Mouse (Mus musculus) gastrocnemius, postnatal 36 days (tissue): Measurements from ENCODE around the gene Pus1. TPM values are rescaled to one million over a fixed set of nuclear protein-coding genes. Genes with fewer than 3 reads are reported as not detected.
"Not testable (repeated sequence)": the region's sequence is repeated elsewhere in the genome, so short reads cannot be mapped to it uniquely, and the experiment has no call there.

Experiments used
- DNase-seq, 2 experiments: peaks; one replicate each; pipeline ENCODE4 v3.0.0; 2022
- intact Hi-C: fragments of 180-260 bp; cut with DNase I; formaldehyde crosslinking; loops from one replicate; pipeline ENCODE4 v1.15.1; 2025
- total RNA-seq, 2 experiments: library from RNA; stranded (reverse); gene quantifications; 2 replicates each; pipeline ENCODE4 v1.2.3; 2021

Gene Pus1
- total RNA-seq, 2 experiments from 2014 or later: 8.1 to 9.7 TPM

- DNase-seq: no peak
Observed at GRCm38 (mm10) chr5:110786081-110786835, 5.8 kb upstream of the Pus1 start.

GRCm38 (mm10) chr5:110783150-110783549, 2.7 kb upstream of the Pus1 start:
- DNase-seq: no peak
- intact Hi-C loops: no loop called here

More at GRCm38 (mm10) chr5:110786081-110786835, 5.8 kb upstream of the Pus1 start:
- intact Hi-C loops: loop anchor here (2.0 to 5.0 kb wide), 4 partner anchors 51 to 481 kb away; partner anchors contain the start of genes Chek2 and Hscb

- DNase-seq: no peak
- intact Hi-C loops: no loop called here
Observed at GRCm38 (mm10) chr5:110781529-110782238, 1.2 kb upstream of the Pus1 start.

- intact Hi-C loops: no loop called here
- DNase-seq: peak in 1 of 2 experiments; percentile 16
Observed at GRCm38 (mm10) chr5:110780761-110781528, 486 bp upstream of the Pus1 start.

- DNase-seq: no peak
- intact Hi-C loops: no loop called here
Observed at GRCm38 (mm10) chr5:110779276-110779997, 1.0 kb downstream of the Pus1 start.

GRCm38 (mm10) chr5:110778263-110778662, 2.2 kb downstream of the Pus1 start:
- DNase-seq: no peak
- intact Hi-C loops: no loop called here

GRCm38 (mm10) chr5:110776141-110776540, 4.3 kb downstream of the Pus1 start:
- intact Hi-C loops: no loop called here
- DNase-seq: no peak

- DNase-seq: no peak
- intact Hi-C loops: loop anchor here (5.0 kb wide), 1 partner anchor 33 kb away; no protein-coding TSS in a partner anchor
Observed at GRCm38 (mm10) chr5:110774511-110774910, 5.9 kb downstream of the Pus1 start.

- not testable (repeated sequence) for DNase-seq
- intact Hi-C loops: loop anchor here (5.0 kb wide), 1 partner anchor 34 kb away; no protein-coding TSS in a partner anchor
Observed at GRCm38 (mm10) chr5:110772945-110773344, 7.5 kb downstream of the Pus1 start.

GRCm38 (mm10) chr5:110770448-110771158, 9.9 kb downstream of the Pus1 start, which contains the start of gene Ep400:
Ep400 (minus strand) TSS chr5:110770717.
- intact Hi-C loops: loop anchor here (5.0 kb wide), 1 partner anchor 37 kb away; no protein-coding TSS in a partner anchor
- peak; percentile 100 for DNase-seq

GRCm38 (mm10) chr5:110770031-110770445, 10.4 kb downstream of the Pus1 start:
- intact Hi-C loops: loop anchor here (5.0 kb wide), 1 partner anchor 37 kb away; no protein-coding TSS in a partner anchor
- no peak for DNase-seq

GRCm38 (mm10) chr5:110769272-110769671, 11.2 kb downstream of the Pus1 start:
- no peak for DNase-seq
- intact Hi-C loops: no loop called here

- intact Hi-C loops: no loop called here
- no peak for DNase-seq
Observed at GRCm38 (mm10) chr5:110763890-110764289, 16.6 kb downstream of the Pus1 start.

GRCm38 (mm10) chr5:110745021-110745420, 35.4 kb downstream of the Pus1 start:
- intact Hi-C loops: no loop called here
- DNase-seq: no peak

GRCm38 (mm10) chr5:110739496-110740275, 40.8 kb downstream of the Pus1 start:
- no peak for DNase-seq
- intact Hi-C loops: no loop called here

- DNase-seq: no peak
- intact Hi-C loops: no loop called here
Observed at GRCm38 (mm10) chr5:110735606-110736005, 44.9 kb downstream of the Pus1 start.

GRCm38 (mm10) chr5:110733231-110733823, 47.1 kb downstream of the Pus1 start:
- intact Hi-C loops: no loop called here
- no peak for DNase-seq

- intact Hi-C loops: no loop called here
- no peak for DNase-seq
Observed at GRCm38 (mm10) chr5:110731227-110731626, 49.2 kb downstream of the Pus1 start.
